Mouse (Mus musculus): ENCODE results near the gene Dock3. TPM values are rescaled to one million over a fixed set of nuclear protein-coding genes. Genes with fewer than 3 reads are reported as not detected.

Gene Dock3
- polyA plus RNA-seq, 1 experiment, result 78.6 TPM

- no peak for TF ChIP-seq POLR2A (IDR thresholded peaks at IDR 0.05; ENCODE audit: borderline replicate concordance, extremely low read depth, insufficient read depth, insufficient read length, poor library complexity, severe bottlenecking)
- no peak for DNase-seq (ENCODE audit: low read depth)
Observed at GRCm38 (mm10) chr9:107254925-107255324, 23.2 kb upstream of the Dock3 start.

GRCm38 (mm10) chr9:107254476-107254875 lies 22.8 kb upstream of the Dock3 start:
- TF ChIP-seq POLR2A (IDR thresholded peaks at IDR 0.05; ENCODE audit: borderline replicate concordance, extremely low read depth, insufficient read depth, insufficient read length, poor library complexity, severe bottlenecking) (no peak), CTCF (IDR thresholded peaks at IDR 0.05; ENCODE audit: borderline replicate concordance, extremely low read depth, insufficient read depth, insufficient read length) (no peak)

DNA sequence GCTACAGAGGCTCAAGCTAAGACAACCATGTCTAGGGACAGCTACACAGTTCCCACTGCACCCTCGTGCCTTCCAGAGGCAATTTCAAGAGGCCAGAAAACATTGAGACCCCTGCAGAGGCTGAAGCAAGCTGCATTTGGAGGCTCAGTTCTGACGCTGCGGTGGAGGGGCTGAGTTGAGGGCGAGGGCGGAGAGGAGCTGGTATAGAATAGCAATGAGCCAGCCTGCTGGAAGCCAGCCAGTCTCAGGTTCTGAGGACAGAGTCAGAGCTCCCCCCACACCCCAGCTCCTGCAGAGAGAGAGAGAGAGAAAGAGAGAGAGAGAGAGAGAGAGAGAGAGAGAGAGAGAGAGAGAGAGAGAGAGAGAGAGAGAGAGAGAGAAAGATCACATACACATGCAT lies 20.5 kb upstream of the Dock3 start:
- TF ChIP-seq CTCF (IDR thresholded peaks at IDR 0.05; ENCODE audit: borderline replicate concordance, extremely low read depth, insufficient read depth, insufficient read length) (no peak), POLR2A (IDR thresholded peaks at IDR 0.05; ENCODE audit: borderline replicate concordance, extremely low read depth, insufficient read depth, insufficient read length, poor library complexity, severe bottlenecking) (no peak)
- DNase-seq (ENCODE audit: low read depth), result peak; percentile 92

More at GRCm38 (mm10) chr9:107254476-107254875, 22.8 kb upstream of the Dock3 start:
- DNase-seq (ENCODE audit: low read depth), result peak; percentile 90

- no peak for DNase-seq (ENCODE audit: low read depth)
- TF ChIP-seq CTCF (IDR thresholded peaks at IDR 0.05; ENCODE audit: borderline replicate concordance, extremely low read depth, insufficient read depth, insufficient read length) (no peak), POLR2A (IDR thresholded peaks at IDR 0.05; ENCODE audit: borderline replicate concordance, extremely low read depth, insufficient read depth, insufficient read length, poor library complexity, severe bottlenecking) (no peak)
Observed at GRCm38 (mm10) chr9:107250416-107251337, 19.0 kb upstream of the Dock3 start.

GRCm38 (mm10) chr9:107249154-107249553 lies 17.4 kb upstream of the Dock3 start:
- no peak for DNase-seq (ENCODE audit: low read depth)

GRCm38 (mm10) chr9:107246170-107246569 lies 14.5 kb upstream of the Dock3 start:
- TF ChIP-seq CTCF (IDR thresholded peaks at IDR 0.05; ENCODE audit: borderline replicate concordance, extremely low read depth, insufficient read depth, insufficient read length) (peak; percentile 5; the same call in 1 of the 2 replicates), POLR2A (IDR thresholded peaks at IDR 0.05; ENCODE audit: borderline replicate concordance, extremely low read depth, insufficient read depth, insufficient read length, poor library complexity, severe bottlenecking) (no peak)
- DNase-seq (ENCODE audit: low read depth), result no peak

More at GRCm38 (mm10) chr9:107249154-107249553, 17.4 kb upstream of the Dock3 start:
- TF ChIP-seq CTCF (IDR thresholded peaks at IDR 0.05; ENCODE audit: borderline replicate concordance, extremely low read depth, insufficient read depth, insufficient read length) (no peak), POLR2A (IDR thresholded peaks at IDR 0.05; ENCODE audit: borderline replicate concordance, extremely low read depth, insufficient read depth, insufficient read length, poor library complexity, severe bottlenecking) (no peak)

DNA sequence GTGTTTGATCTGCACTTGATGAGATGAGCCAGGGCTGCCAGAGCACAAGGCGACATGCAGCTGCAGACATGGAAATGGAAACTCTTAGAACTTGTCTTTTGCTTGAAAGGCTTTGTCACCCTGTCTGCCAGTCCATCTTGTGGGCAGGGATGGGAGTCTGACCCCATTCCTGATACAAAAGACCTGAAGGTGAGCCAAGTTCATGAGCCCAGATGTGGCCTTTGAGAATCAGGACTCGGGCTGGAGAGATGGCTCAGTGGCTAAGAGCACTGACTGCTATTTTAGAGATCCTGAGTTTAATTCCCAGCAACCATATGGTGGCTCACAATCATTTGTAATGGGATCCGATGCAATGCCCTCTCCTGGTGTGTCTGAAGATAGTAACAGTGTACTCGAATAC lies 13.6 kb upstream of the Dock3 start:
- no peak for DNase-seq (ENCODE audit: low read depth)
- no peak for TF ChIP-seq CTCF (IDR thresholded peaks at IDR 0.05; ENCODE audit: borderline replicate concordance, extremely low read depth, insufficient read depth, insufficient read length)
- no peak for TF ChIP-seq POLR2A (IDR thresholded peaks at IDR 0.05; ENCODE audit: borderline replicate concordance, extremely low read depth, insufficient read depth, insufficient read length, poor library complexity, severe bottlenecking)

GRCm38 (mm10) chr9:107236151-107236550 lies 4.4 kb upstream of the Dock3 start:
- TF ChIP-seq POLR2A (IDR thresholded peaks at IDR 0.05; ENCODE audit: borderline replicate concordance, extremely low read depth, insufficient read depth, insufficient read length, poor library complexity, severe bottlenecking) (no peak), CTCF (IDR thresholded peaks at IDR 0.05; ENCODE audit: borderline replicate concordance, extremely low read depth, insufficient read depth, insufficient read length) (no peak)
- DNase-seq (ENCODE audit: low read depth), result no peak

DNA sequence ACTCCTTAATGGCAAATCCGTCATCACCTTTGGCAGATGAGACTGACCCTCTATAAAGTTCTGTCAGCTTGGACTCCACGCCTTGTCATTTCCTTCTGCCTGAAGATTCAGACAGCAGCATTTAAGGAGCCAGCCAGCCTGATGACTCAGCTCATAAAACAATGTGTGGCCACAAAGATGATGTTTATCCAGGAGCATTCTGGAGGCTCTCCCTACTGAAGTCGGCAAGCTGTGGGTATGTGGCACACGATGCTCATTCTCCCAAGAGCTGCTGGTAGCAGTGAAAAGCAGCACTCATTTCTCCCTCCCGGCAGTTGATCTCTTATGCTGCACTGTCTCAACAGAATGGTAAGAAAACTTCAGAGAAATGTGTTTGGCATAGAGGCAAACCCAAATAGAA lies 3.6 kb upstream of the Dock3 start:
- no peak for DNase-seq (ENCODE audit: low read depth)
- no peak for TF ChIP-seq CTCF (IDR thresholded peaks at IDR 0.05; ENCODE audit: borderline replicate concordance, extremely low read depth, insufficient read depth, insufficient read length)
- no peak for TF ChIP-seq POLR2A (IDR thresholded peaks at IDR 0.05; ENCODE audit: borderline replicate concordance, extremely low read depth, insufficient read depth, insufficient read length, poor library complexity, severe bottlenecking)

- TF ChIP-seq POLR2A (IDR thresholded peaks at IDR 0.05; ENCODE audit: borderline replicate concordance, extremely low read depth, insufficient read depth, insufficient read length, poor library complexity, severe bottlenecking) (no peak), CTCF (IDR thresholded peaks at IDR 0.05; ENCODE audit: borderline replicate concordance, extremely low read depth, insufficient read depth, insufficient read length) (no peak)
- DNase-seq (ENCODE audit: low read depth), result no peak
Observed at GRCm38 (mm10) chr9:107232140-107232539, 431 bp upstream of the Dock3 start.

DNA sequence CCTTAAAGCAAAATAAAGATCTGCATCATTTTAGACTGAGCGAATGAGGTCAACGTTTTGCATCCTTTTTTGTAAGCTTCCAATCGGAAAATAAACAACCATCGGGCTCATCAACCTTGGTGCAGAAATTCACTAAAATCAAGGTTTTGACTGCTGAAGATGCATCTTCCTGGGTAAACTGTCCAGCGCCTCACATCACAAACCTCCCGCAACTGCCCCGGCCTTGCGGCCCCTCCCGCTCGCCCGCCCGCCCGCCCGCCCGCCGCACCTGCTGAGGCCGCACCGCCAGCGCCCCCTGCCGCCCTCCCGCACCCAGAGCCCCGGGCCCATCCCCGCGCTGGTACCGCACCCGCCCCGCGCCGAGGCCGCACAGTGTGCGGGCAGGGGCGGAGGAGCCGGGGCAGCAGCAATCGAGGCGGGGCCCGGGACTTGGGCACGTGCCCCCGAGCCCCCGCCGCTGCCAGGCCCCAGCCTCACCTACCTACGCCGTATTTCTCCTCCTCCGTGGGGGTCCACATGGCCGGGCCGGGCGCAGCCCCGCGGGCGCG lies 644 bp downstream of the Dock3 start:
- TF ChIP-seq POLR2A (IDR thresholded peaks at IDR 0.05; ENCODE audit: borderline replicate concordance, extremely low read depth, insufficient read depth, insufficient read length, poor library complexity, severe bottlenecking) (no peak), CTCF (IDR thresholded peaks at IDR 0.05; ENCODE audit: borderline replicate concordance, extremely low read depth, insufficient read depth, insufficient read length) (peak; percentile 22; the same call in 1 of the 2 replicates)
- DNase-seq (ENCODE audit: low read depth), result peak; percentile 76

Data from brain, embryonic 14.5 days (tissue).